Mouse (Mus musculus): ENCODE data around the gene 1700028J19Rik. TPM values are rescaled to one million over a fixed set of nuclear protein-coding genes. Genes with fewer than 3 reads are reported as not detected.
"Not testable (repeated sequence)": the region's sequence is repeated elsewhere in the genome, so short reads cannot be mapped to it uniquely, and the experiment has no call there.

The 1700028J19Rik gene
- polyA plus RNA-seq, 1 experiment: not detected

DNA sequence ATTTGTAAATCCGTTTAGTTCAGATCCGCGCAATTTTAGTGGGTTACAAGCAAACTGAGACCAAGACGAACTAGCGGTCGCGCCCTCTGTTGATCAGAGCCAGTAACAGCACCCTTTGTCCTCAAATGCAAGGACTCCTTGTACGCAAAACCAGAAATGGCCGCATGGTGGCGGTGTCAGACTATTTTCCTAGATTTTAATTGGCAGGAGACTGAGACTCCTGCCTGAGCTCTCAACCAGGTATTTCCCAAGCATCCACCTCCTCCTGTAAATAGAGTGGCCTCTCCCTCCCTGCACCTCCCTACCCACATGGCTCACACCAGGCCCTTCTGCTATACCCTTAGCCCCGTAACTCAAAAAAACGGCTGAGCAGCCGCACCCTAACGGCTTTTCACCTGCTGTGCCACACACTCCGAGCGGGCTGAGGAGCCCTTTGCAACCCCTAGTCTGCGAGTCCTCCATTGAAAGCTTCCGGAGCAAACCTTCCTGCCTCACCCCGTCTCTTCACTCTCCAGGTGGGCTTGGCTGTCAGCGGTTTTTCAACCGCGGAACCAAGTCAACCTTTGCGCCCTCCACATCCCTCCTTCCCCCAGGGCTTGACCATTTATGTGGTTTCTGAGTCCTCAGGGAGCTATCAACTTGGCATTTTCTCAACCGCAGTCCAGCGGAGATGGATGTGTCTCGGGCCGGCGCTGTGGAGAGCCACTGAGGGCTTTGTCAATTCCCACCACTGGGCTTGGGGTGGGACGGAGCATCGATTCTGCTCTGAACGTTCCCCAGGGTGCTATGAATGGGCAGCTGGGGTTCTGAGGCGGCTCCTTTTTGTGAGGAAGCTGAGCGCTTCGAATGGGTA lies 16.5 kb upstream of the 1700028J19Rik start:
- Histone ChIP-seq H3K4me3 (ENCODE audit: insufficient read depth, low read depth, low read length) (no peak overlapping the region), H3K4me1 (ENCODE audit: control insufficient read depth, insufficient read depth, insufficient read length, low read length) (no peaks in the 10 kb centered on the region), H3K27ac (replicated peaks; ENCODE audit: low read depth, low read length) (no peak overlapping the region)

DNA sequence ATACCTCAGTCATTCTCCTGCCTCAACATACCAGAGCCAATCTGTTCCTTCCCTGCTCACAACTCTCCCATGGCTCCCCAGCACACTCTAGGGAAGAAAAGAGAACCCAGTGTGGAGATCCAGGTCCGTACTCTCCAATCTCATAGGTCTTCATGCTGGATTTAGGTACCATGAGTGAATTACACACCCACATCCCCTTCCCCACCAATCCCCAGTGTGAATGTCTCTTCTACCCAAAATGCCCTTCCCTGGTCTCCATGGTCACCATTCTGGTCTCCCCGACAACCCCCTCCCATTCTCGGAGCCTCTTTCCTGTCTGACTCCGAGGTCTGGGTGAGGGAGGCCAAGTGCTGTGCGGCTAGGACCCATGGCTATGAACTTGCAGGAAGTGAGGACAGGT lies 14.7 kb upstream of the 1700028J19Rik start, which contains the start of gene Gm15517:
Gene Gm15517 (plus strand): TSS at position 301 of the 400 bp plus-strand sequence.
- Histone ChIP-seq H3K27ac (replicated peaks; ENCODE audit: low read depth, low read length) (no peak within 1 kb of the TSS), H3K4me1 (ENCODE audit: control insufficient read depth, insufficient read depth, insufficient read length, low read length) (no peaks in the 10 kb centered on the region), H3K4me3 (ENCODE audit: insufficient read depth, low read depth, low read length) (no peak within 1 kb of the TSS)

DNA sequence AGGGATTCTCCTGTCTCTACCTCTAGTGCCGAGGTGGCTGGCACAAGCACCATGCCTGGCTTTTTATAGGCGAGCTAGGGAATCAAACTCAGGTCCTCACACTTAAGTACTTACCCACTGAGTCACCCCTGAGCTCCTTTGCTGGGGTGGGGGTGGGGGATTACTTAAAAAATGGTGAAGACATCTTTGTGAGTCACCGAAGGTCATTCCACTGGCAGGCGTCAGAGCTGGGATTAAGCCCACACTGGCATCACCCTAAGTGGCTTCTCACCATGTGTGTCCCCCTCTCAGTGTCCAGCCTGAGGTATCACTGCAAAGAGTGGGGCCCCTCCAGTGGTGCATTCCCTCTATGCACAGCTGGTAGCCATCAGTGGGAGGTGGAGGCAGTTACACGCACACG lies 13.9 kb upstream of the 1700028J19Rik start:
- Histone ChIP-seq H3K4me3 (ENCODE audit: insufficient read depth, low read depth, low read length) (no peak overlapping the region), H3K27ac (replicated peaks; ENCODE audit: low read depth, low read length) (no peak overlapping the region), H3K4me1 (ENCODE audit: control insufficient read depth, insufficient read depth, insufficient read length, low read length) (no peaks in the 10 kb centered on the region)

DNA sequence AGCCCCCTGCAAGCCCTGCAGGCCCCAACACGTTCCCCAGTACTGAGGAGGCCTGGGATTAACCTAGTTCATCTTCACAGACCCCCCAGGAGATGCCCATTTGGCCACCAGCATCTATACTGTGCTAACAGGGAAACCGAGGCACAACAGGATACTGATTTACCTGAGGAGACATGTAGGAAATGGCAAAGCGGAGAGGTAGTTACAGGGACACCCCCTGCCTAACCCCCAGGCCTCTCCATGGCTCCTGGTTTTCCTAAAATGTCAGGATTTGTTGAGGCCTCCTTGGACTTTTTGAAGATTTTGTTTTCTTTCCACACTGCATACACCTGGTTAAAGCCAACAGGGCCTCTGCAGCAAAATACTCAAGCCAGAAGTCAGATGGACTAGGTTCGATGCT lies 10.8 kb upstream of the 1700028J19Rik start, which contains the start of gene Acp4:
Gene Acp4 (minus strand): TSS at position 101 of the 400 bp plus-strand sequence.
- H3K27ac ChIP-seq (replicated peaks; ENCODE audit: low read depth, low read length): no peak within 1 kb of the TSS
- H3K4me1 ChIP-seq (ENCODE audit: control insufficient read depth, insufficient read depth, insufficient read length, low read length): no peaks in the 10 kb centered on the region
- no peak within 1 kb of the TSS for H3K4me3 ChIP-seq (ENCODE audit: insufficient read depth, low read depth, low read length)

DNA sequence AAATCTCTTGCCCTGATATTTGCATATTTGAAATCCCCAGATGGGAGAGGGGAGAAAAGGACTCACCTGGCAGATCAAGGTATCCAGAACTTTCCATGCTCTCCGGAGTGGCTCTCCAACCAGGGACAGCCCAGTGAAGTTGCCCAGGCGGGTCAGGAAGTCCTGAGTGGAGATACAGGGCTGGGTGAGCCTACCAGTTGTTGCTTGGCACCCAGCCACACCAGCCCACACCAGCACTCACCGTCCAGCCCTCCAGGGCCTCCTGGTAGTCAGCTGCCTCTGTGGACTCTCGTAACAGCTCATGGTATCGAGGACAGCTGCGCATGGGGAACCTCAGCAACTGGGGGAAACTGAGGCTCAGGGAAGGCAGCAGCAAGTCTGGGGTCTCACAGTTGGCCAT lies 8.4 kb upstream of the 1700028J19Rik start:
- Histone ChIP-seq H3K4me1 (ENCODE audit: control insufficient read depth, insufficient read depth, insufficient read length, low read length) (no peaks in the 10 kb centered on the region), H3K4me3 (ENCODE audit: insufficient read depth, low read depth, low read length) (no peak overlapping the region), H3K27ac (replicated peaks; ENCODE audit: low read depth, low read length) (no peak overlapping the region)

DNA sequence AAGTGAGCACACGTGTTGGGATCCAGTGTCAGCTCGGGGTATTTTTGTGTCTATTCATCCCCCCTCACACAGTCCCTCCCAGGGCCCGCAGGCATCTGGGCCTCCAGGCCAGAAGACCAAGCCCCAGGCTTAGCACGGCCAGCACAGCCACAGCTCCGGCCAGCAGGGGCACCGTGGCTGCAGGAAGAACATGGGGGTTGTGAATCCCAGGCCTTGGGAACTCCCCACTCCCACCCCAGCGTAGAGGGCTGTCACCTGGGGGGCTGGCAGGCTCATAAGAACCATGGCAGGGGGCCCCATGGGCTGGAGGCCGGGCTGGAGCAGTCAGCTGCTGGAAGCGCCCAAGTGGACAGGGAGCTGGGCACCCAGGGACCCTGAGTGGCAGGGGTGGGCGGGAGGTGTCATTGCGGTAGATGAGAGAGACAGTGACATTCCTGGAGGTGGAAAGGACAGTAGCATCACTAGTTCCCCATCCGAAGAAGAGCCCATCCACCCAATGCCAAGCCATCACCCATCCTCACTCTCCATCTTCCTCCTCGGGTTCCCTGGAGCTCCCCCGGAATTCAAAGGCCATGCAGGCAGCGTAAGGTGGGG lies 6.6 kb upstream of the 1700028J19Rik start:
- Histone ChIP-seq H3K4me1 (ENCODE audit: control insufficient read depth, insufficient read depth, insufficient read length, low read length) (no peaks in the 10 kb centered on the region), H3K27ac (replicated peaks; ENCODE audit: low read depth, low read length) (no peak overlapping the region), H3K4me3 (ENCODE audit: insufficient read depth, low read depth, low read length) (no peak overlapping the region)

DNA sequence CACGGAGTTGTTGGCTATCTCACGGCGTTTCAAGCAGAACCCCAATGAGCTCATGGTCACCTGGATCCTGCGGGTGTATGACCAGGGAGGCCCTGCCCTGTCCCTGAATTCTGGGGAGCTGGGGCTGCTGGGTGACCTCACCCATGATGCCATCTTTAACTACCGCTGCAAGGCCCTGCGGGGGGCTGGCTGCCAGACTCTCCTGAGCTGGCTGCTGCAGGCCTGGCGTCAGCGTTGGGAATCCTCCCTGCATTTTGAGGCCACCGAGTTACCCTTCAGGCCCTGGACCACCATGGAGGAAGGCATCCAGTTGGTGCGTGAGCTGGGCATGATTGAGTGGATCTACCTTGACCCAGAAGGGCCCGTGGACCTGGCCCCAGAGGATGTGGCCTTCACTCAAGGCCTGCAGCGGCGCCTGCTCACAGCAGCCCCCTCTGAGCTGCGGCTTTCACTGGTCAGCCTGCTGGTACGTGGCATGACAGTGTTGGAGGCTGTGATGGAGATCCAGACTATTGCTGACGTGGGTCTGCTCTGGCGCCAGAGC lies 4.3 kb upstream of the 1700028J19Rik start:
- not testable (repeated sequence) for H3K4me3 ChIP-seq (ENCODE audit: insufficient read depth, low read depth, low read length); H3K4me1 ChIP-seq (ENCODE audit: control insufficient read depth, insufficient read depth, insufficient read length, low read length); H3K27ac ChIP-seq (replicated peaks; ENCODE audit: low read depth, low read length)

DNA sequence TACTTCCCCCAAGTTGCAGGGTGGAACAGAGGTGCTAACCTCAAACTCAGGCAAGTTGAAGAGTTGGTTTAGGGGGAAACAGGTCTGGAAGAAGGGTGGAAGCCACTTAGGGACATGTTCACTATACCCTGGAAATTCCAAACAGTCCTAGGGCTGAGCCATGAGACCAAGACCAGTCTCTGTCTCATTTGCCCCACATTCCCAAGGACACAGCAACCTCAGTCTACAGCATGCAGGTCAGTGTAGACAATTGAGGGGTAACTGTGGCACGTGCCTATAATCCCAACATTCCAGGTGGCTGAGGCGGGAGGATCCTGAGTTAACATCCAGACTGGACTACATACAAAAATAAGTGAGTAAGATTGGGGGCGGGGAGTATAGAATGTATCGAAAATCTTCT lies 2.8 kb upstream of the 1700028J19Rik start:
- no peaks in the 10 kb centered on the region for H3K4me1 ChIP-seq (ENCODE audit: control insufficient read depth, insufficient read depth, insufficient read length, low read length)
- no peak overlapping the region for H3K4me3 ChIP-seq (ENCODE audit: insufficient read depth, low read depth, low read length)
- H3K27ac ChIP-seq (replicated peaks; ENCODE audit: low read depth, low read length): no peak overlapping the region

DNA sequence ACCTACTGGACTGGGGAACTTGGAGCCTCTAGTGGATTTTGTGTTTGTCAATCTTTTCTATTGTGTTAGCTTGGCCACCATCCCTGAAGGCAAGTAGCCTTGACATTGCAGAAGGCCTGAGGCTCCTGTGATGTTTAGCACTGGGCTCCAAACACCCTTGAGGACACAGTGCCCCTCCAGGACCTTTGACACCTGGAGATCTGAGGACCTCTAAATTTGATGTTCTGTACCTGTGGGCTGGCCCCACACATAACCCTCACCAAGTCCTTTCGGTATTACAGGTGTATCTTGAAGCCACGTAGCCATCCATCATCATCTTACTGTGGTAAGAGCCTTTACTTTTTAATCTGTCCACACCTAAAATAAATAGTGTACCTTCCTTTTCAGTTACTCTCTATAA lies 1.5 kb upstream of the 1700028J19Rik start:
- Histone ChIP-seq H3K27ac (replicated peaks; ENCODE audit: low read depth, low read length) (no peak overlapping the region), H3K4me1 (ENCODE audit: control insufficient read depth, insufficient read depth, insufficient read length, low read length) (no peaks in the 10 kb centered on the region), H3K4me3 (ENCODE audit: insufficient read depth, low read depth, low read length) (peak overlapping the region; percentile 20; the same call in 1 of the 2 replicates)

DNA sequence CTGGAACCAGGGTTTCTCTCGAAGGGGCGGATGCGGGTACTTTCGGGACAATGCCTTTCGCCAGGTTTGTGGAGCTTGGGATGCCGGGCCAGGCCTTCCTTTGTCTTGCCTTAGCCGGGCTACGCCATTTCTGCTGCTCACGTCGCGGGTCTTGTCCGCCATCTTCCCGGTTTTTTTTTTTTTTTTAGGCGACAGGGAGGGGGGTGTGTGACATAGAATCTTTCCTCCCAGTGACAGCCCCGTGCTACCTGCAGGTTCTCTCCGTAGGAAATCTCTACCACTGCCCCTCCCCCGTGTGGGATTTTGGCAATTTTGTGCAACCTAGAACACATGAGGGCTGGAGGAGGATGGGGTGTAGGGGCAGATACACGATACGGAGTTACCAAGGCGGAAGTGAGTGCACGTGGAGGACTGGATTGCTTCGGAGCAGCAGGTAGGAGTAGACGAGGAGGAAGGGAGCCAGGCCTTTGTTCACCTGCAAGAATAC lies 532 bp upstream of the 1700028J19Rik start:
- no peaks in the 10 kb centered on the region for H3K4me1 ChIP-seq (ENCODE audit: control insufficient read depth, insufficient read depth, insufficient read length, low read length)
- peak overlapping the region; percentile 39 for H3K27ac ChIP-seq (replicated peaks; ENCODE audit: low read depth, low read length)

DNA sequence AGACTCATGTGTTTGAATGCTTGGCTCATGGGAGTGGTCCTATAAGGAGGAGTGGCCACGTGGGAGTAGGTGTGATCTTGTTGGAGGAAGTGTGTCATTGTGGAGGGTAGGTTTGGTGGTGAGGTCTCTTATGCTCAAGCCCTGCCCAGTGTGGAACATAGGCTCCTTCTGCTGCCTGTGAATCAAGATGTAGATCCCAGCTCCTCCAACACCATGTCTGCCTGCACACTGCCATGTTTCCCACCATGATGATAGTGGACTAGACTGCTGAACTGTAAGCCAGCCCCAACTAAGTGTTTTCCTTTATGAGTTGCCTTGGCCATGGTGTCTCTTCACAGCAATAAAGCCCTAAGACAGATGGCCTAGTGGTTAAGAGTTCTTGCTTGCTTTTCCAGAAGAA lies 2.4 kb downstream of the 1700028J19Rik start:
- H3K4me3 ChIP-seq (ENCODE audit: insufficient read depth, low read depth, low read length): no peak overlapping the region
- no peaks in the 10 kb centered on the region for H3K4me1 ChIP-seq (ENCODE audit: control insufficient read depth, insufficient read depth, insufficient read length, low read length)
- H3K27ac ChIP-seq (replicated peaks; ENCODE audit: low read depth, low read length): no peak overlapping the region

More for the DNA sequence above, 532 bp upstream of the 1700028J19Rik start:
- peak overlapping the region; percentile 88 for H3K4me3 ChIP-seq (ENCODE audit: insufficient read depth, low read depth, low read length)

DNA sequence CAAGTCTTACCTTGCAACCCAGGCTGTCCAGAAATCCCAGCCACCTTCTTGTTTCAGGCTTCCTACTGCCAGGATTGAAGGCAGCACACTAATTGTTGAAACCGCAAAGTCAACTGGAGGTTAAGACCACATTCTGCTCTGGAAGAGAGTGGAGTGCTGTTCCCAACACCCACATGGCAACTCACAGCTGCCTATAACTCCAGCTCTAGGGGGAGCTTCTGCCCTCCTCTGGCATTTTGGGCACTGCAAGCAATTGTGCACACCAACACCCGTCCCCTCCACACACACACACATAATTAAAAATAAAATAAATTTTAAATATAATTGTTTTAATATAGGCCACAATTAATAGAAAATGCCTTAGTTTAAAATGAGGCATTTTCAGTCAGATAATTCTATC lies 5.3 kb downstream of the 1700028J19Rik start:
- Histone ChIP-seq H3K4me1 (ENCODE audit: control insufficient read depth, insufficient read depth, insufficient read length, low read length) (no peaks in the 10 kb centered on the region), H3K4me3 (ENCODE audit: insufficient read depth, low read depth, low read length) (no peak overlapping the region), H3K27ac (replicated peaks; ENCODE audit: low read depth, low read length) (no peak overlapping the region)

DNA sequence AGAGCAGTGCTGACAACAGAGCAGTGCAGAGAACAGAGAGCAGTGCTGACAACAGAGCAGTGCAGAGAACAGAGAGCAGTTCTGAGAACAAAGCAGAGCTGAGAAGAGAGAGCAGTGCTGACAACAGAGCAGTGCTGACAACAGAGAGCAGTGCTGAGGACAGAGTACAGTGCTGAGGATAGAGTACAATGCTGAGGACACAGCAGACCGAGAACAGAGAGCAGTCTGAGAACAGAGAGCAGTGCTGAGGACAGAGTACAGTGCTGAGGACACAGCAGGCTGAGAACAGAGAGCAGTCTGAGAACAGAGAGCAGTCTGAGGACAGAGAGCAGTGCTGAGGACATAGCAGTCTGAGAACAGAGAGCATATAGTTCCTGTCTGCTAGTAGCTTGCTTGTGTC lies 5.8 kb downstream of the 1700028J19Rik start:
- H3K4me1 ChIP-seq (ENCODE audit: control insufficient read depth, insufficient read depth, insufficient read length, low read length): no peaks in the 10 kb centered on the region
- no peak overlapping the region for H3K4me3 ChIP-seq (ENCODE audit: insufficient read depth, low read depth, low read length)
- H3K27ac ChIP-seq (replicated peaks; ENCODE audit: low read depth, low read length): no peak overlapping the region

DNA sequence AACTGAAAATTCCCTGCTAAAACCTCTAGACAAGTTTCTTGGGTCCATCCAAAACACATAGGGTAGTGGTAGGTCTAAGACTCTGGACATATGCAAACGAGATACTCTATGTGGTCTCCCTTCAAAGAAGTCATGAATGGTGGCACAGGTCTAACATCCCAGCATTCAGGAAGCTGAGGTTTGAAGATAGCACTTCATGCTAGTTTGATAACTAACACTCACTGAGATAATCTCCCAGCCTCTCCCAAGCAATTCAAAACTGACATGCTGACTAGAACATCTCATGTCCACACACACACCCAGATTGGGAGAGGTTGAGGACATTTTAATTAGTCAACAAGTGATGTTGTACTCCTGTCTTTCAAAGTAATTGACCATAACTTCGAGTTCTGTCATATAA lies 6.6 kb downstream of the 1700028J19Rik start:
- Histone ChIP-seq H3K4me1 (ENCODE audit: control insufficient read depth, insufficient read depth, insufficient read length, low read length) (no peaks in the 10 kb centered on the region), H3K27ac (replicated peaks; ENCODE audit: low read depth, low read length) (no peak overlapping the region), H3K4me3 (ENCODE audit: insufficient read depth, low read depth, low read length) (no peak overlapping the region)

DNA sequence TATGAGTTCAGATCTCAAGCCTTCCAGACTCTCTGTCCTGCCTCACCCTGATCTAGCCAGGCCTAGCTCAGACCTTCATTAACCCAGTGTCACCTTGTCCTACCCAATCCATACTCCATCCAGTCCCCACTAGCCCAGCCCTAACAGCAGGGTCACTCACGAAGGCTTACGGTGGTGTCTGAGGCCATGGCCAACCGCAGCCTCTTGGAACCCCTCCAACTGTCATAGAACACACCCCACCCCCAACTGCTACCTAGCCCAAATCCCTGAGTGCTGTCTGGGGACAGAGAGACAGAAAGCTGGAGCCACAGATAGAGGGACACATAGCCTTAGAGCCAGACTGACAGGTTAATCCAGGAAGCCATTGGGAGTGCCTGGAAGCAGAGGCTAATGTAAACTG lies 10.6 kb downstream of the 1700028J19Rik start, which contains the start of gene Gm36864:
Gene Gm36864 (plus strand): TSS at position 269 of the 400 bp plus-strand sequence.
- no peak within 1 kb of the TSS for H3K4me3 ChIP-seq (ENCODE audit: insufficient read depth, low read depth, low read length)
- no peaks in the 10 kb centered on the region for H3K4me1 ChIP-seq (ENCODE audit: control insufficient read depth, insufficient read depth, insufficient read length, low read length)
- H3K27ac ChIP-seq (replicated peaks; ENCODE audit: low read depth, low read length): no peak within 1 kb of the TSS
